Mouse (Mus musculus): ENCODE measurements around the gene Dclk2.

The Dclk2 gene

DNA sequence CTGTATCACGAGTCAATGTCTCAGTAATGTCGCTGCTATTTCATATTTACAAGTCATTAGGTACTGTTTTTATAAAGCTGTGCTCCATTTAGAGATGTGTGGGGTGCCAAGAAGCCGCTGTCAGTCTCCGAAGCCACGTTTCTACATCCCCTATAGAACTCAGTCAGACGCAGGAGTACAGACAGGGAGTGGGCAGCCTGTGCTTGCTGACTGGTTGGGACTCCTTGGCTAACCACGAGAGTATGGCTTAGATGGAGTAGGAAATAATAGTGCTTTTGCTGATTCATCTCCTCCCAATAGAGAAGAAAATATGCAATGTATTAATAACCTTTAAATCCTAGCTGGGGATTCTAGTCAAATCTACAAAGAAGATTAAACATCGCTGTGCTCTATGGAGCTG is 119.8 kb downstream of the Dclk2 start:
- no peak for DNase-seq (ENCODE audit: low spot score in 2 of 2)

DNA sequence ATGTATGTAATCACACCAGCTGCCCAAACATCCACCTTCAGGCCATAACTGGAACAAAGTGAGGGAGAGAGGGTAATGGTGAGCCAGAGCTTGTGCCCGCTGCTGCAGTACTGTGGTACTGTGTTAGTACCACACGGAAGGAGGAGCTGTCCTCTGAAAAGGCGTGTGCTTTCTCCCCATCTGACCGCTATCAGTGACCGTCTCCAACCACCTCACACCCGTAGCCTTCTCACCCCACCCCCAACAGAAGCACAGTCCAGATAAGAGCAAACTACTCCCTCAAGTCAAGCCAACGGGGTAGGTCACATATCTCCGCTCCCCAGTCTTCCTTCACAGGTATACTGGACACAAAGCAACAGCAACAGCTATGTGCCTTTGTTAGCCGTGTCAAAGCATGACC is 121.6 kb downstream of the Dclk2 start:
- no peak for DNase-seq (ENCODE audit: low spot score in 2 of 2)

DNA sequence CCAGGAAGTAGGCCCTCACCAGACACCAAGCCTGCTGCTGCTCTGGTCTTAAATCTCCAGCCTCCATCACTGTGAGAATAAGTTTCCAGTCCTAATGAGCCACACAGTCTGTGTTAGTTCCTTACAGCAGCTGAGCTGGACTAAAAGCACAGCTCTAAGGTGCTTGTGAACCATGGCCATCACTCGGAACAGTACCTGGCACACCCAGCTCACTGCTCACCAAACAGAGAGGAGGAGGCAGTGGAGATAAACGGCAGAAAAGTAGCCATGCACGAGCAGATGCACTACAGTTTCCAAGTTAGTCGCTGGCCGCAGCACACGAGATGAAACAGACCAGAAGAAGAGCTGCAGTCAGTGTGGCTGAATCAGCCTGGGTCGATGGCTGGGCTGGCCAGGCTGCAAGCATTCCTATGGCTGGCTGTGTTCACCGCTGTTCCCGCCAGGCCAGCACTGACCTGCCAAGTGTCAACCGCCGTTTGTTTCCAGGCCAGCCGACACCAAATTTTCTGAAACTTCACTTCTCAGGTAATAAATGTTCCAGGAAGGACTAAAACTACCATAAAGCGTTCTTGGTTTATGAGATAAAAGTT is 122.7 kb downstream of the Dclk2 start:
- no peak for DNase-seq (ENCODE audit: low spot score in 2 of 2)

GRCm38 (mm10) chr3:86796716-86797115 is 123.9 kb downstream of the Dclk2 start:
- no peak for DNase-seq (ENCODE audit: low spot score in 2 of 2)

- DNase-seq (ENCODE audit: low spot score in 2 of 2), result no peak
Measured at GRCm38 (mm10) chr3:86793720-86794191, 126.9 kb downstream of the Dclk2 start.

DNA sequence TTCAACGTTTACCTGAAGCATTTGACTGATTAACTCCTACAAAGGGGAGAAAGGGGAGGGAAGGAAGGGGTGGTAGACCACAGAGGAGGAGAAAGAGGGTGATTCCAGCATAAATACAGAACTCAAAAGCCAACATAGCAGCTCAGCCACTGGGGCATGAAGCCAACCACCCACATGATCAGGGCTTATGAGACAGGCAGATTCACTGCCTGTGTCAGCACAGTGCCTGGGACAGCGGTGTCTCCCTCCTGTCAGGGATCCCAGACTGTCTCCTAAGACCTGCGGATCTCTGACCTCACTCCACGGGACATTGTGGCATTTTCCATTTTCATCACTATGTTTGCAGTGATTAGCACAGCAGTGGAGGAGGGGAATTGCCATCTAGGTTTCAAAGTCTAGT is 127.4 kb downstream of the Dclk2 start:
- DNase-seq (ENCODE audit: low spot score in 2 of 2), result no peak

GRCm38 (mm10) chr3:86789752-86790151 is 130.9 kb downstream of the Dclk2 start:
- DNase-seq (ENCODE audit: low spot score in 2 of 2), result no peak

DNA sequence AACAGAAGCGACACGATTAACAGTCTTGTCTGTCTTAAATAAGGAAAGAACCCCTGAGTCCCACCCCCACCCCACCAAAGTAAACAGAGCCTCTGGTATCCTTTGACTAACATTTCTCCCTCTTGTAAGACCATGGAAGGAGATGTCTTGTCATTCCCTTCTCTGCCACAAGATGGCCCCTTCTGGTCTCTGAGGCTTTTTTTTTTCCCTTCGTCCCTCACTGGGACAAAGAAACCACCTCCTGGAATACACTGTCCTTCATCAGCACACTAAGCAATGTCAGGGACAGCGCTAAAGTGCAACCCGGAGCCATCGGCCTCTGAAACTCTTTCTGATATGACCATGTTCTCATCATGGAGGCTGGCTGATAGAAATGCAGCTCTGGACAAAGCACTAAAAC is 131.9 kb downstream of the Dclk2 start:
- peak; percentile 45 for DNase-seq (ENCODE audit: low spot score in 2 of 2)

GRCm38 (mm10) chr3:86787423-86788123 is 133.1 kb downstream of the Dclk2 start:
- no peak for DNase-seq (ENCODE audit: low spot score in 2 of 2)

GRCm38 (mm10) chr3:86786845-86787351 is 133.8 kb downstream of the Dclk2 start:
- DNase-seq (ENCODE audit: low spot score in 2 of 2), result peak in 1 of 2 experiments; percentile 51

- DNase-seq (ENCODE audit: low spot score in 2 of 2), result no peak
Measured at GRCm38 (mm10) chr3:86786280-86786679, 134.4 kb downstream of the Dclk2 start.

DNA sequence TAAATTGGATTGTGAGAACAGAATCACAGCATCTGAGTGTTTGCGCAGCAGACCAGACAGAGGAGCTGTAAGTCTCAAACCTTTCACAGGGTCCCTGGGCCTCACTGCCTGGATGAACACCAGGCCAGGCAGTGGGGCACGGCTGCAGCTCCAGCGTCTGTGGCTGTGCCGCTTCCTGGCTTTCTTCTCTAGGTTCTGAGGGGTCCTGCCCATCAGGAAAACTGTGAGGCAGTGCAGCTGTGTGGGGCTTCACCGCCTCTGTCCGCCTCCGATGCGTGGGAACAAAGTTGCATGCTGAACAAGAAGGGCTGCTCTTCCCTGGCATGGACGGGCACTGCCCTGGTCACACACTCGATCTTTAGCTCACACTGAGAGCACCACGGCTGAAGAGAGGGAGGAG is 135.7 kb downstream of the Dclk2 start:
- DNase-seq (ENCODE audit: low spot score in 2 of 2), result no peak

DNA sequence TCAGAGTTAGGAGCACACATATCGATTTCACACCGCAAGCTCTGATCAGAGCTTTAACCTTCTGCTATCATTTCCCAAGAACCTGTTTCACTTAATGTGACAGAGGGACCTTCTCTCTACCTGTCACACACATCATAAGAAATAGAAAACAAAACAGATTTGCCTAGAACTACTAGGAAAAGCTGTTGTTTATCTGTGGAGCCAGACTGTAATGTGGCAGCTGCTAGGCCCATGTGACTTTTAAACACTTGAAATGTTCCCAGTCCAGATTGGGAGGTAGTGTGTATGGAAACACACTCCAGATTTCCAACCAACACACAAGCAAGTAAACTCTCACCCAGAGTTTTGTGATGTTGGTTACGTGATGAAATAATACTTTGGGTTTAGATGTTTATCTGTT is 136.6 kb downstream of the Dclk2 start:
- no peak for DNase-seq (ENCODE audit: low spot score in 2 of 2)

- no peak for DNase-seq (ENCODE audit: low spot score in 2 of 2)
Measured at GRCm38 (mm10) chr3:86779704-86780103, 140.9 kb downstream of the Dclk2 start.

GRCm38 (mm10) chr3:86775444-86775828 is 145.2 kb downstream of the Dclk2 start:
- DNase-seq (ENCODE audit: low spot score in 2 of 2), result no peak

DNA sequence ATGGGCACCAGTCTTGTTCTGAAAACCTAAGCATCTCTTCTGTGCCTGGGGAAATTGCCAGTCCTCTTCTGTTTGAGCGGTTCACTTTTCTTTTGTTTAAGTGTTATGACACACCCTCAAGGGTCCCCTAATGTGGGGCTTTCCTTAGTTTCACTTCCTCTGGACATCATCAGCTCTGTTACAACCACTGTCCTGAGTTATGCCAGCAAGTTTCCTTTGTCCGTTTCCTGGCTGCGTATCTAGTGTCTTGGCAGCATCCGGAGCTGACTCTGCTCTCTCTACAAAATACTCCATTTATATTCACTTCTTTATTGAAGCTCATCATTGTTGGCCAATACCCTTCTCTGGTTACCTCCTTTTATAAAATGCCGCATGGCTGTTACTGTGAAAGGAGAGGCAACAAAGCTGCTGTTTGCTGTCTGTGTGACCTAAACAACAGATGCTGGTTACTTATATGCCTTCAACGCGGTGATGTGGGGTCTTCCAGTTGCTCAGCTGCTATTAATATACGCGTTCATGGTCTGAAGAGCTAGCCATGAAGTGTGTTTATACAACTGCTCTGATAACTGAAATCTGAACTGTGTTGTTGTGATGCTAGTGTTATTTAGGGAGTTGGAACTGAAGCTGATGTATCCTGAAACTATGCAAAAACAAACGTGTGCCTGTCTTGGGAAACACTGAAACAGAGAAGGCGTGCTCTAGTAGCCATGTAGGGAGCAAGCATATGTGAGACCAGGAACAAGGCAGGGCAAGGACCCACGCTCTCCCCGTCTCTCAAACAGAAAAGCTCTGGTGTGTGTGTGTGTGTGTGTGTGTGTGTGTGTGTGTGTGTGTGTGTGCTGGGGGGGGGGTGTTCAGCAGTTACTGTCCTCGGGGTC is 145.8 kb downstream of the Dclk2 start:
- DNase-seq (ENCODE audit: low spot score in 2 of 2), result no peak

DNA sequence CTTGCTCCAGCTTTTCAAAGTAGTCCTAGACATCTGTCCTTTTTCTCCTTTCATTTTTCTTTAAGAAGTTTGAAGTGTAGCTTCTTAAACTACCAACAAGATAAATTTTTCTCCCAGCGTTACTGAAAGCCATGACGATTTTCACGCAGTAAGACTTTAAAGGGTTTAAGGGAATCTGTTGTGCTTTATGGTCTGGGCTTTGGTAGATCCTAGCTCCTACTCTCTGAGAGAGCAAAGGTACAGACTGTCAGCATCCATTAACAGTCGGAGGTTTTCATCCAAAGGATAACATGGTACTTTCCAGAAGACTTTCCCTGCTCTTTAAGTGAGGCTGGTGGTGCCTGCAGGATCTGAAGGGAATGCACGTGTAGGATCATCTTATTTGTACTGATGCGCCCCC is 151.7 kb downstream of the Dclk2 start:
- no peak for DNase-seq (ENCODE audit: low spot score in 2 of 2)

GRCm38 (mm10) chr3:86768553-86768952 is 152.1 kb downstream of the Dclk2 start:
- no peak for DNase-seq (ENCODE audit: low spot score in 2 of 2)

GRCm38 (mm10) chr3:86762456-86762855 is 158.2 kb downstream of the Dclk2 start:
- no peak for DNase-seq (ENCODE audit: low spot score in 2 of 2)

DNA sequence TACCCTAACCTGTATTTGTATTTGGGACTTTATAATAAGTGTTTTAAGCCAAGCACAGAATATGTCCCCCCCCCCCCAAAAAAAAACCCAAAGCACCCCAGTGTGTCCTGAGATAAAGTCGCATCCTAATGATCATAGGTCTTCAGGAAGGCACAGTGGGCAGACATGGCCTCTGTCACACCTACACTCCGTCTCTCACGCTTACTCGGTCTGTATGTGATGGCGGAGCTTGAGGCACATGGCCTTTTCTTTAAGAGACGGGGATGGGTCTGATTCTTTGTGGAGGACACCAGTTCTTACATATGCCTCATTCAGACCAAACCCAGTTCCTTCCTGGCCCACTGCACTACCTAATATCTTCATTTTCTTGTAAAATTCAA is 158.6 kb downstream of the Dclk2 start:
- DNase-seq (ENCODE audit: low spot score in 2 of 2), result no peak

DNA sequence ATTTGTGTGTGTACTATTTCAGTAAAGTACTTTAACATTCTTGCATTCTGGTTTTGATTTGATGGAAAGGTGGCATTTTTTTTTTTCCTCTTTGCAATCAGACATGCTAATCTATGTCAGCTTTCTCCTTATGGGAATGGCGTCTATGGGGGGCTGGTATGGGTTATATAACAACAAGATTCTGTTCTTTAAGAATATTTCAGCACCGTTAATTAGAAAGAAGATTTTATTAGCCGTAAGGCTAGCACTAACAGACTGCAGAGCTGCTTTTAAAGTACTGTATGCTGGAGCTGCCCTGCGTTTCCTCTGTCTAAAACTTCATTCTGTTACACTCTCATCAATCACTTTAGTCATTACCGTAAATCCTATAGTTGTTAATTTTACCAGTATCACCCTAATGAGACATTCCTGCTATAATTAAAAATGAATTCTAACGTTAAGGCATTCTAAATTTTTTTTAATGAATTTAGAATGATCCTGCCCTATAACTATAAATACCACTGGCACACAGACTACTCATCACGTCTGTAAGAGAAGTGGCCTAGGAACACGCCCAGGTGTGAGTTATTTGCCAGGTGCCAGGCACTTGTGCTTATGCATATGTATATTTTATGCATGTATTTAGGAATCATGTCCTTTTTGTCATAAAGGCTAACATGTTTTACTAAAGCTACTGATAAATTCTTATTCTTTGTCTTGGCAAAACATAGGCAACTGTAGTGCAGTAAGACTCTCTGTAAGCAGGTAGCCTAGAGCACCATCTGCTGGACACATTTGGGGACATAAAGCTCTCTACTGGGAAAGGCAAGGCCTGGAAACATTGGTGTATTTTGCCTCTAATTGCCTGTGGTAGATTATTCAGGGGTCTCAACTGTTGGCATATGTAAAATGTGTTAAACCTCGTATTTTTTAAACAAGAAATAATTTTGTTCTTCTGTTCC is 159.3 kb downstream of the Dclk2 start:
- DNase-seq (ENCODE audit: low spot score in 2 of 2), result peak; percentile 38 to 39

Measured in urinary bladder, postnatal 36 days (tissue).